Mouse (Mus musculus) heart, postnatal 14 days (tissue): ENCODE results near the gene Samhd1. TPM values are rescaled to one million over a fixed set of nuclear protein-coding genes. Genes with fewer than 3 reads are reported as not detected.

Source experiments
- DNase-seq, 2 experiments: peaks; one replicate each; pipeline ENCODE4 v3.0.0; 2021 to 2022
- intact Hi-C: fragments of 180-260 bp; cut with DNase I; formaldehyde crosslinking; loops from one replicate; pipeline ENCODE4 v1.15.1; 2025
- total RNA-seq, 2 experiments: library from RNA; stranded (reverse); gene quantifications; 2 replicates each; pipeline ENCODE4 v1.2.3; 2021

Gene Samhd1
- total RNA-seq, 2 experiments from 2014 or later, result 21.9 to 22.4 TPM

DNA sequence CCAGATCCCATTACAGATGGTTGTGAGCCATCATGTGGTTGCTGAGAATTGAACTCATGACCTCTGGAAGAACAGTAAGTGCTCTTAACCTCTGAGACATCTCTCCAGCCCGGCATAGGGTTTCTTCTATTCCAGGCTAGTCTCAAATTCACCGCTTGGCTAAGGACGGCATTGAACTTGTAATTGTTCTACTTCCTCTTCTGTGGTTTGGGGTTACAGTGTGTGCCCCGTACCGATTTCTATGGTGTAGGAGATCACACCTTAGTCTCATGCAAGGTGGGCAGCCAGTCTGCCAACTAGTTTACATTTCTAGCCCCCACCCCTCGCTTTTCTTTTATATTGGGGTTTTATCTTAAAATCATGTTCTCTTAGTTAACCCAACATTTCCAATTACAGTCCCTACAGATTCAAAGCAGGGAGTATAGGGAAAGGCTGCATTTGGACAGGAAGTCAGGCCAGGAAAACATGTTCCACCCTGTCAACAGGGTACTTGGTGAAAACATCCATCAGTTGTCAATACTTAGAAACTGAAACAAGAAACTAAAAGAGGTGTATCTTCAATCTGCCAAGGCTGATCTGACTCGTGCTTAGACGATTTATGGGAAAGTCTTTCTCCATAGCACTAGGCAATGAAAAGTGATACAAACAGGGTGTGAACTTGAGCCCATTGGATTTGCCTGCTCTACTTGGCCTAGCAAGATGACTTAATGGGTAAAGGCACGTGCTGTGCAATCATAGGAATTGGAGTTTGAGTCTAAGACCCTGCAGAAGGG, 3.1 kb upstream of the Samhd1 start:
- no peak for DNase-seq
- intact Hi-C loops, result no loop called here

DNA sequence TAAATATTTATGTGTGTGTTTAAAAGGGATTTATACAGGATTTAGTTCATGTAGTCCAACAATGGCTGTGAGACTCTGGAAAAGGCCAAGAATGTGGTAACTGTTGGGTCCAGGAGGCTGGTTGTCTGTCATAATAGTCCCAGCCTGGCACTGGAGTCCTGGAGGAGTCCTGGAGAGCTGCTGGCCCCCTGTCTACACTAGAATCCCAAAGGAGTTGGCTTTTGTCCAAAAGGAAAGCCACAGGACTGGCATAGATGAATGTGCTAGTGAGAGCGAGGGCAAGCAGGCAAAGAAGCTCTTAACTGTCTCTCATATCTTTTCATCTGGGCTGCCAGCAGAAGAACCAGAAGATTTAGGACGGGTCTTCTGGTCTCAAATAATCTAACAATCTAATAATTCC, 1.6 kb upstream of the Samhd1 start:
- no peak for DNase-seq
- intact Hi-C loops, result no loop called here

DNA sequence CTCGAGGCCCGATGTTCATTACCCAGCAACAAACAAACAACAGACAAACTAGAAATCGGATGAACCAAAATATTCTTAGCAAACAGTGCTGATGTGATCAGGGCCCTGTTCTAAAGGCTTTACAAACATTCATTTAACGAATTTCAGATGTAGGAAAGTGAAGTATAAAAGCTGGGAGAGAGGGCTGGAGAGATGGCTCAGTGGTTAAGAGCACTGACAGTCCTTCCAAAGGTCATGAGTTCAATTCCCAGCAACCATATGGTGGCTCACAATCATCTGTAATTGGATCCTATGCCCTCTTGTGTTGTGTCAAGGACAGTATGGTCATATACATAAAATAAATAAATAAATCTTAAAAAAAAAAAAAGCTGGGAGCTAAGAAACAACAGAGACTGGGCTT, 1.1 kb upstream of the Samhd1 start:
- no peak for DNase-seq
- intact Hi-C loops, result no loop called here

DNA sequence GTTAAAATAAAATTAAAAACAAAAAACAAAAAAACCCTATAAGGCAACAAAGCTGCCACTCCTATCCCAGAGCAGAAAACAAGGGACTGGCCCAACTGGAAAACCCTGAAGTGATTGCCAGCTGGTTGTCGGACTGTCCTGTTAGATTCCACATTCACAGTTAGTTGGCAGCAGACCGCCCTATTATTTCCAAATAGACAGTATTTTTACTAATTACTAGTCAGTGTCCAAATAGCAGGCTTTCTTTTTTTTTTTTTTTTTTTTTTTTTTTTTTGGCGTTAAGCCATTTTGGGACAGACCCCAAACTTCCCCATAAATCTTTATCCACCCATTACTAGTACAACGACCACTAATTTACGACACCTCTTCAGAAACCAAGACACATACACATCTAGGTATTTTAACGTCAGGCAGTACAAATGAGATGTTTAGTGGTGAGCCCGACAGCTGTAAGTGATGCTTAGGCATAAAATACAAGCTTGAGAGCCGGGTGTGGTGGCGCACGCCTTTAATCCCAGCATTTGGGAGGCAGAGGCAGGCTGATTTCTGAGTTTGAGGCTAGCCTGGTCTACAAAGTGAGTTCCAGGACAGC, 560 bp upstream of the Samhd1 start:
- DNase-seq, result peak; percentile 9 to 30
- intact Hi-C loops, result no loop called here

GRCm38 (mm10) chr2:157134479-157134931, 560 bp downstream of the Samhd1 start:
- DNase-seq, result peak; percentile 34 to 51
- intact Hi-C loops, result no loop called here

DNA sequence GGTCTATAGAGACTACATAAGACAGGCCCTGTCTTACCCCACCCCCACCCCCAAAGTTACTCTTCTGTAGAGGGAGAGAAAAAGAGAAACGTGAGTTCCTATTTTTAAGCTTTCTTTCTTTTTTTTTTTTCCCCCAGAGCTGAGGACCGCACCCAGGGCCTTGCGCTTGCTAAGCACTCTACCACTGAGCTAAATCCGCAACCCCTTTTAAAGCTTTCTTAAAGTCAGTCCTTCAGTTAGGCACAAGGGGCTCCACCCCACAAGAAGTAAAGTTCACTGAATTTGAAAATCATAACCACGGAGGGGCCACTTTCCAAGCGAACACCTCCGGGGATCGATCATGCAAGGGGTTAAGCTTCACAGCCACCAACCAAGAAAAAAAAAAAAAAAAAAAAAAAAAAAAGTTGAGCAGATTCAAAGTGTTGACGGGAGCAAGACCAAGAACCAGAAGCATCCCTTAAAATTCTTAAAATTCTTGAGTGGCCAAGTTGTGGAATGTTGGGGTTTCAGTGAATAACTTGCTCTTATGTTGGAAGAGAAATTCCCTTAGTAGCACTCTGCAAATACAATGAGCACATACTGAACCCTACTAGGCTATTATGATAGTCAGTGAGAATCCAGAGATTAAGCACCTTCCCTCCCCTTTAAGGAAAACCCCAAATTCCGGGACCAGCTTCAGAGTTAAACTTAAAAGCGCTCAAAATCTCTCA, 1.1 kb downstream of the Samhd1 start:
- intact Hi-C loops, result no loop called here

DNA sequence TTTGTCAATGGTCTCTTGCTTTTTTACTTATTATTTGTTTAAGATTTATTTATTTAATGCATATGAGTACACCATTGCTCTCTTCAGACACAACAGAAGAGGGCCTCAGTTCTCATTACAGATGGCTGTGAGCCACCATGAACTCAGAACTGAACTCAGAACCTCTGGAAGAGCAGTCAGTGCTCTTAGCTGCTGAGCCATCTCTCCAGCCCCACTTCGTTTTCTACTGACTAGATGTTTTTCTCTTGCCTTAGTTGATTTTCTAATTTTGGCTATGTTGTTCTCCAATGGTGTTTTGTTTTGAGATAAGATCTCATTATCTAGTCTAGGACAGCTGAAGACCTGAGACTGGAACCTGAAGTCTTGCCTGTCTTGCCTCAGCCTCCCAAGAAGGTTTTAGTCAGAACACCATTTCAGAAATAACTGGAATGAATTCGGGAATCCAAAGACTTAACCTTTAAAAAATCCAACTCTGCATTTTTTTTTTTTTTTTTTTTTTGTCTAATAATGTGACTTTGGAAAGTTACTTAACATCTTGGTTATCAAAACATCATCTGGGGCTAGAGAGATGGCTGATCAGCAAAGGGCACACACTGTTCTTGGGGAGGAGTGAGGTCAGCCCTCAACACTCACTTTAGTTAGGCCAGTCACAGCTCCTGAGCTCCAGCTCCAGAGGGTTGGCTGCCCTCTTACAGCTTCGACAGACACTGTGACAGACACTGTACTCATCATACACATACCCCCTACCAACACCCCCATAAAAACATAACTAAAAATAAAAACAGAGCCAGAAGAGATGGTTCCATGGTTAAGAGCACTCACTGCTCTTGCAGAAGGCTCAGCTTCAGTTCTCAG, 2.2 kb downstream of the Samhd1 start:
- intact Hi-C loops, result no loop called here
- no peak for DNase-seq

More for the DNA sequence above, 1.1 kb downstream of the Samhd1 start:
- DNase-seq, result no peak

DNA sequence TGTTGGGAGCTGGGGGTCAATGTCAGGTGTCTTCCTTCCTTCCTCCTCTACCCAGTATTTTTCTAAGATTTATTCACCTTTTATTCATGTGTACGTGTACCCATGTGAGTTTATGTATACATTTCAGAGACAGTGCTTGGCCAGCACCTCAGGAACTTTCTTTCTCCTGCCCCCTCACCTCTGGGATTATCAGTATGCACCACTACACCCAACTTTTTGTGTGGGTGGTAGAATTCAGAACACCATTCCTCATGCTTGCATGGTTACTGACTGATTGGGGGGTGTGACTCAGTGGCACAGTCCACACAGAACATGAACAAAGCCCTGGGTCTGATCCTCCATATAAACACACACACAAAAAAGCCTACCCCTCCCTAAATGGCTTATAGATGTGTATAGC, 3.0 kb downstream of the Samhd1 start:
- no peak for DNase-seq
- intact Hi-C loops, result no loop called here

DNA sequence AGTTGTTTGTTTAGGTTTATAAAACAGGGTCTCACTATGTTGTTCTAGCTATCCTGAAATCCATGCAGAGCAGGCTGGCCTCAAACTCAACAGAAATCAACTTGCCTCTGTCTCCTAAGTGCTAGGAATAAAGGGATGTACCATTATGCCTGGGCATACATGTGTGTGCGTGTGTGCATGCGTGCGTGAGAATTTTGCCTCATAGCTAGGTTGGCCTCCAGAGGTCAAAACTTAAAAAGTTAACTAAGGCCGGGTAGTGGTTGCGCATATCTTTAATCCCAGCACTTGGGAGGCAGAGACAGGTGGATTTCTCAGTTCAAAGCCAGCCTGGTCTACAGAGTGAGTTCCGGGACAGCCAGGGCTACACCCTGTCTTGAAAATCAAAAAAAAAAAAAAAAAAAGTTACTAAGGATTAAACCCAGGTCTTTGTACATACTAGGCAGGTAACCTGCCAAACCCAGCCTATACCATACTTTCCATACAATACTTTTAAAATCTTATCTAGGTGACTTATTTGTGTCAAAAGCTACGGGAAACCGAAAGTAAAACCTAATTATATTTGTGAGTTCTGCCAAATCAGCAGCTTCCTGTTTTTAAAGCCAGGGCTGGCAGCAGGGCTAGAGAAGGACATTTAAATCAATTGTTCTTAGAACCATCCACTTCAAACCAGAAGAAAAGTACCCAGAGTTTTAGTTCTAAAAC, 4.1 kb downstream of the Samhd1 start:
- peak in 1 of 2 experiments; percentile 34 for DNase-seq
- intact Hi-C loops, result no loop called here

DNA sequence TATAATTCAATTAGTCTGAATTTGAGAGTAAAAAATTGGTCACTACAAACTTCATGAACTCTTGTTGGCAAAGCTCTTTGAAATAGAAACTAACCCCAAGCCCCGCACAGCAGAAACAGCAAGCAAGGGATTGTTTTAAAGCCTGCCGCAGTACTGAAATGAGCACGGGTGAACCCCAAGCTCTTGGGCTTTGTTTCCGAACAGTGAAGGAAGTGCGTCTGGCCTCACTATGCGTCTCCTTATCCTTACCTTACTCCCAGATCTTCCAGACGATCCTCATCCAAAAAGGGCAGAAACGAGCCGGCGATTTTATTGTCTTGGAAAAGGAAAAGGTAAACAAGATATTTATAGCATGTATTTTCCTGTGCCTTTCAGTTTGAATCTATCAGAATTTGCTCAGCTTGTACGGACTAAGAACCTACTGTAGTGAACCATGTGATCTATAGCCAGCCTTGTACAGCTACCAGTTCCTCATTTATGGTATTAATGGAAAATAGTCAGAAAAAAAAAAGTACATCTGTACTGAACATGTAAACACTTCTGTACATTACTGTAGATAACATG, 5.4 kb downstream of the Samhd1 start:
- intact Hi-C loops, result no loop called here
- no peak for DNase-seq

DNA sequence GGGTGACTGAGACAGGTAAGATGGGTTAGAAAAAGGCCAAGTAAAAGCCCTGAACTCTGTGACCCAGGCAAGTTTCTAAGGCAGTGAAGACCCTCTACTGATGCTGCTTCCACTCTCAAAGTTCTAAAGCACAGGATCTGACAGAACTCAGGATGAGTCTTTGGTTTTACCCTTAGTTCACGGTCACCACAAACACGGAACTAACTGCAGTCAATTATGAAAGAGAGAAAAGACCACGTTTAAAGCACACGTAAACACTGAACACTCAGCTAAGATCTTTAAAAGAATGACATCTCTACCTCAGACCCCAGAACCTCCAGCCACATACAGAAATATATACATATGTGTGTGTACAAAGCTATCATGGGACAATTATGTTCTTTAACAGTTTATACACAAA, 6.0 kb downstream of the Samhd1 start:
- intact Hi-C loops, result no loop called here
- no peak for DNase-seq

DNA sequence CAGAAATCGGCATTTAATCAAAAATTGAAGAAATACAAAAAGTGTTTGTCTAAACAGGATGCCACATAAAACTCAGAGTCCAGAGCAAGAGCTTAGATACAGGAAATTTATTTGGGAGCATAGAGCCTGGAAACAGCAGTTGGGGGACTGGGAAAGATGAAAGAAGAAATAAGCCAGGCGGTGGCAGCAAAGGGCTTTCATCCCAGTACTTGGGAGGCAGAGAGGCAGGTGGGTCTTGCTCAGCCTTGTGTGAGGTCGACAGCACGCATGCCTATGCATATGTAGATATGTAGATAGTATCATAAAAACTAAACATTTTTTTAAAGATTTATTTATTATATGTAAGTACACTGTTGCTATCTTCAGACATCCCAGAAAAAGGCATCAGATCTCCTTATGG, 7.0 kb downstream of the Samhd1 start:
- intact Hi-C loops, result no loop called here
- no peak for DNase-seq

GRCm38 (mm10) chr2:157127370-157127769, 7.7 kb downstream of the Samhd1 start:
- intact Hi-C loops, result no loop called here
- no peak for DNase-seq

DNA sequence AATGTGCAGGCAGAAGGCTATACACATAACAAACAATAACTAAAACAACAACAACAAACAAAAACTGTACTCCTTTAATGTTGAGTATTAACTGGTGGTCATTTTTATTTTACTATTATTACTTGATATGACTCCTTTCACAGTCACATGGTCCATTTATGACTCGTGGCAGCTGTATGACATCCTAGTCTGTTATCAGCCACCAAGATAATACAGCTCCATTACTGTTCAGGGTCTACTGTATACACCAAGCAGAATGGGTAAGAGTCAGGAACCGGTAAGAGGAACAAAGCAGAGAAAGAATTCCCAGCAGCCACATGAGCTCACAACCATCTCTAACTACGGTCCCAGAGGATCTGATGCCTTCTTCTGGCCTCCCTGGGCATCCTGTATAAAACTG, 9.8 kb downstream of the Samhd1 start:
- DNase-seq, result no peak
- intact Hi-C loops, result no loop called here

DNA sequence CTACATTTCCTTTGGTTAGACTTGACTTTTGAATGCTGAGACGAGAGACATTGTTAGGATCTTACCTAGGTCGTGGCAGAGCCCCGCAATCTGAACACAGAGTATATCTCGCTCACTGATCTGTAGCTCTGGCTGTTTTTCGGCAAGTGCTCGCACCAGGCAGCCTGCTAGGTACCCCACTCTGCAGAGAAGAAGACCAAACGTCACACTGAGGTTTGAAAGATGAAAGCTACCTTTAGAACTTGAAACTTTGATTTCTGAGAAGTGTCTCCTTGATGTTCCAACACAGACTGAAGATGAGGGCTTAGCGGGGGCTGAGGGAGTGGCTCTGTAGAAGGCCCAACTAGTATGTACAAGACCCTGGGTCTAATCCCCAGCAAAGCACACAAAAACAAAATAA, 13.3 kb downstream of the Samhd1 start:
- no peak for DNase-seq
- intact Hi-C loops, result no loop called here

GRCm38 (mm10) chr2:157119075-157119474, 16.0 kb downstream of the Samhd1 start:
- DNase-seq, result no peak
- intact Hi-C loops, result no loop called here

GRCm38 (mm10) chr2:157118556-157118955, 16.5 kb downstream of the Samhd1 start:
- intact Hi-C loops, result no loop called here

DNA sequence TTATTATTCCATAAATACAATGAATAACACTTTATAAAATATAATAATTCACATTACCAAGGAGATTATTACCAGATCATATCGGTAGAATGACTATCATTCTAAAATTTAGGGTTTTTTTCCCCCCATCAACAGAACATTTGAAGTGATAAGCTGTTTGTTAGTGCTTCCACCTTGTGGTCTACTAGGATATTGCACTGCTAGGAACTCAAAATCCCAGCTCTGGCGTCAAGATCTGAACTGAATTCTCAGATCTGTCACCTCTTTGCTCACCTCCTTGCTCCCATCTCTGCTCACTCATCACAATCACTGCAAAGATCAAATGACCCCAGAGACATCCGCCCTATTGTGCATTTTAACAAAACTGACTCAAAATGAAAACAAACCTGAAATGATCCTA, 18.1 kb downstream of the Samhd1 start:
- DNase-seq, result no peak
- intact Hi-C loops, result no loop called here

More at GRCm38 (mm10) chr2:157118556-157118955, 16.5 kb downstream of the Samhd1 start:
- DNase-seq, result no peak

DNA sequence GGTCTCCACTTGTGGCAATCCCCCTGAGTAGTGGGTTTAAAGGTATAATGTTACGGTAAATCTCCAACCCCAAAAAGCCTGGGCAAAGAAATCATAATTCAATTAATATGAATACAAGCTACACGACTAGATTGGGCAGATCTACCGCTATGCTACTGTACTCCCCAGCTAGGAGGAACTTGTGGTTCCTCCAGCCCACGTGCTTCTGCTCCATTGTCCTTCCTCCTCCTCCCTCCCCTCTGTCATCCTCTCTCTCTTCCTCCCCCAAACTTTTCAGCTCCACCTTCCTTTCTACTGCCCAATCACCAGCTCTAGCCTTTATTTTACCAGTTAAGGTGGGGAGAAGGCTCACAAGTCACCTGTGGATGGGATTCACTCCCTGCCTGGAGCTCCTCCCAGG, 26.8 kb downstream of the Samhd1 start:
- DNase-seq, result no peak

GRCm38 (mm10) chr2:157104454-157104853, 30.6 kb downstream of the Samhd1 start:
- intact Hi-C loops, result no loop called here
- no peak for DNase-seq

More for the DNA sequence above, 26.8 kb downstream of the Samhd1 start:
- intact Hi-C loops, result no loop called here
